Mouse (Mus musculus) stomach, embryonic 14.5 days (tissue): ENCODE data around the gene Hpse2. TPM values are rescaled to one million over a fixed set of nuclear protein-coding genes. Genes with fewer than 3 reads are reported as not detected.

Experiments used
- ATAC-seq: fragments of 200-750 bp; cut with Nextera tagmentation; 2 replicates; pipeline ENCODE4 v1.8.0; 2017; ENCODE audit warnings: low read depth, moderate TSS enrichment; ENCODE audit not compliant: insufficient number of reproducible peaks, insufficient read depth, low FRiP score
- H3K27ac ChIP-seq: fragments of 300-500 bp; sonication (generic); 2 replicates; pipeline ENCODE4 v1.5.1; 2014; ENCODE audit warnings: mild to moderate bottlenecking, low read length, moderate library complexity, mixed read lengths
- H3K27me3 ChIP-seq: fragments of 300-500 bp; sonication (generic); 2 replicates; pipeline ENCODE4 v1.6.1; 2014; ENCODE audit warnings: low read length, control low read depth, mixed read lengths; ENCODE audit not compliant: control insufficient read depth, insufficient read depth
- H3K36me3 ChIP-seq: fragments of 300-500 bp; sonication (generic); 2 replicates; pipeline ENCODE4 v1.6.1; 2014; ENCODE audit warnings: mild to moderate bottlenecking, control low read depth, low read length, moderate library complexity, mixed read lengths; ENCODE audit not compliant: control insufficient read depth, insufficient read depth
- H3K4me1 ChIP-seq: fragments of 300-500 bp; sonication (generic); 2 replicates; pipeline ENCODE4 v1.6.1; 2014; ENCODE audit warnings: low read length, control low read depth, mixed read lengths; ENCODE audit not compliant: control insufficient read depth, insufficient read depth
- H3K4me2 ChIP-seq: fragments of 300-500 bp; sonication (generic); replicated peaks from 2 replicates; pipeline ENCODE4 v1.6.1; 2014; ENCODE audit warnings: low read depth, low read length, control low read depth
- H3K4me3 ChIP-seq: fragments of 300-500 bp; sonication (generic); 2 replicates; pipeline ENCODE4 v1.5.1; 2014; ENCODE audit warnings: low read depth, low read length, control low read depth
- H3K9ac ChIP-seq: fragments of 300-500 bp; sonication (generic); replicated peaks from 2 replicates; pipeline ENCODE4 v1.6.1; 2014; ENCODE audit warnings: low read depth, mild to moderate bottlenecking, control low read depth, low read length, moderate library complexity, mixed read lengths
- H3K9me3 ChIP-seq: fragments of 300-500 bp; sonication (generic); 2 replicates; pipeline ENCODE4 v1.6.1; 2016; ENCODE audit warnings: low read depth, low read length, control low read depth; ENCODE audit not compliant: control insufficient read depth
- WGBS: fragments of 180-500 bp; shearing (Covaris S2); extraction: QIAGEN DNeasy Blood & Tissue Kit; methylation state at CpG from one replicate; pipeline ENCODE4 v1.1.7; 2014; 5-methylcytosine and 5-hydroxymethylcytosine counted together
- polyA plus RNA-seq: library from polyadenylated mRNA; unstranded; fragments of >200 nt; fragmentation: Nextera tagmentation; extraction: Ambion mirVana; gene quantifications from 2 replicates; pipeline ENCODE4 v1.2.1, GENCODE M21; 2014

Hpse2 gene
- polyA plus RNA-seq, 1 experiment from 2014 or later, result 16.1 TPM

- H3K4me1 ChIP-seq, result no peaks in the 10 kb centered on the region
- no peak overlapping the region for H3K4me3 ChIP-seq
- H3K4me2 ChIP-seq, result no peak overlapping the region
- no peak for ATAC-seq
- H3K9ac ChIP-seq, result no peak overlapping the region
- WGBS, result 27% methylated on average over 4 of the region's 4 CpGs
- no peaks in the 10 kb centered on the region for H3K36me3 ChIP-seq
- H3K9me3 ChIP-seq, result no peaks in the 10 kb centered on the region; the same call in 1 of the 2 replicates
- no peak overlapping the region for H3K27ac ChIP-seq
- no peaks in the 10 kb centered on the region for H3K27me3 ChIP-seq
Observed at GRCm38 (mm10) chr19:43027305-43027704, 360.9 kb downstream of the Hpse2 start.

GRCm38 (mm10) chr19:43022611-43023173 is 365.5 kb downstream of the Hpse2 start:
- Histone ChIP-seq H3K4me2 (no peak overlapping the region), H3K27ac (no peak overlapping the region), H3K9me3 (no peaks in the 10 kb centered on the region), H3K36me3 (no peaks in the 10 kb centered on the region), H3K9ac (no peak overlapping the region), H3K27me3 (no peaks in the 10 kb centered on the region), H3K4me1 (no peaks in the 10 kb centered on the region), H3K4me3 (no peak overlapping the region)
- no peak for ATAC-seq
- 82% methylated on average over 3 of the region's 3 CpGs for WGBS

DNA sequence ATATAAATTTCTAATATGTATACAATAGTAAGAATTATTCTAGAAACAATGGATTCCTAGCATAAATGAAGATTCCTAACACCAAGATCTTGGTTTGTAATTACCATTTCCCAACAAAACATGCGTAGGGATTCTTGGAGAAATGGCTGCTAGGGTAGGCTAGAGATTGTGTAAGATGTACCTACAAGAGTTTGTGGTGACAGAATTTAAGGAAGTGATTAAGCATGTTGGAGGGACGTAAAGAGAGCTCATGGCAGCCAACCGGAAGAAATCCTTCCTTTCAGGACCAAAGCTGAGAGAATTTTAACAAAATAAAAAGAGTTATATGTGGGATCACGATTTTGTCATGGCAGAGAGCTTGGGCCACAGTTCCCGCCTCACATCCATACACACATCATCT is 369.4 kb downstream of the Hpse2 start:
- no peak overlapping the region for H3K4me3 ChIP-seq
- WGBS, result 89% methylated on average over 5 of the region's 5 CpGs
- no peak overlapping the region for H3K27ac ChIP-seq
- H3K9me3 ChIP-seq, result no peaks in the 10 kb centered on the region
- no peak for ATAC-seq
- H3K27me3 ChIP-seq, result no peaks in the 10 kb centered on the region
- no peak overlapping the region for H3K4me2 ChIP-seq
- H3K4me1 ChIP-seq, result no peaks in the 10 kb centered on the region
- no peaks in the 10 kb centered on the region for H3K36me3 ChIP-seq
- H3K9ac ChIP-seq, result no peak overlapping the region

DNA sequence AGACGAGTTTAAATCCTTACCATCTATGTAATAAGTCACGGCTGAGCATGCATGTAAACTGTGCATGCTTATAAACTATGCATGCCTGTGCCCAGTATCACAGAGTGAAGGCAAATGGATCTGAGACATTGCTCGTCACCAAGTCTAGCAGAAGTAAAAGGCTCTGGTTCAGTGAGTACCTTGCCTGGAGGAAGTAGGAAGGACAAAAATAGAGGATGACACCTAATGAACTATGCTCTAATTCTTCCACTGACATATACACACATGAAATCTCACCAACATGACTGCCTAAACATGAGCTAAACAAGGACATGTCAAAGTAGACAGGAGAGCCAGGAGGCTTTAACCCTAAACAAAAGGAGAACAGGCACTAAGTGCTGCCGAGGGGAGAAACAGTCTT is 391.7 kb downstream of the Hpse2 start:
- WGBS, result 84% methylated on average over 4 of the region's 4 CpGs
- Histone ChIP-seq H3K4me1 (no peaks in the 10 kb centered on the region), H3K4me2 (no peak overlapping the region), H3K4me3 (no peak overlapping the region), H3K9ac (no peak overlapping the region), H3K27me3 (no peaks in the 10 kb centered on the region), H3K9me3 (no peaks in the 10 kb centered on the region), H3K36me3 (no peaks in the 10 kb centered on the region), H3K27ac (no peak overlapping the region)
- no peak for ATAC-seq

DNA sequence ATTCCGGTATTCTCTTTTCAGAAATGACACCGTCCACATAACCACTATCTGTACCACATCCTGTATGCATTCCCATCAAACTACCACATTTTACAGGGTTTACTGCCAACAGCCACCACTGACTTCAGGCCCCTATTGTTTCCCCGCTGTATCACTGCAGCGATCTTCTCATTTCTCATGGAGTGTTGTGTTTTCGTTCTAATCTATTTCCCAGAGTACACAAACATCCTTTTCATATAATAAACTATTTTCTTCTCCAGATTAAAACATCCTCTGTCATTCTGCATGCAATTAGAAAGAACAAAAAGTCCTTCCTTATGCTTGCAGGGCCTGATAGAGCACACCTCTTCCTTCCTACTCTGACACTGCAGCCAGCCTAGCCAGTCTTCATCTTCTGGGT is 399.3 kb downstream of the Hpse2 start:
- WGBS, result 80% methylated on average over 5 of the region's 5 CpGs
- ATAC-seq, result no peak

DNA sequence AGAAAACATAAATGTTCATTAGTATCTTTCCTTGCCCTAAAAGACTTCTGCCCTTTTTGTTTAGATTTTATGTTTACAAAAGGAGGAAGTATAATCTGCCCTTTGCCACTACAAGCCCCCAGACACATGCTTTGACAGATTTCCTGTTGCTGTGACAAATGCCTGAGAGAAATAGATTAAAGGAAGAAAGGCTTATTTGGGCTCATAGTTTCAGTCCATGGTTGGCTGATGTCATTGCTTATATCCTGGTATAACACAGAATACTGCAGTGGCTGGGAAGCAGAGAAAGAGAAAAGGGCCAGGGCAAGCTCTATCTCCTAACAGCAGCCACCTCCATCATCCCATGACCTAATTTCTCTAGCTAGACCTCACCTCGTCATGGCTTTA is 401.8 kb downstream of the Hpse2 start:
- WGBS, result 20% methylated on average over 1 of the region's 1 CpGs
- H3K36me3 ChIP-seq, result no peaks in the 10 kb centered on the region
- H3K4me2 ChIP-seq, result no peak overlapping the region
- no peaks in the 10 kb centered on the region for H3K9me3 ChIP-seq
- H3K9ac ChIP-seq, result no peak overlapping the region
- peak overlapping the region; percentile 68; the same call in 1 of the 2 replicates for H3K27ac ChIP-seq
- H3K4me1 ChIP-seq, result peaks cover 5% of the 10 kb centered on the region; the same call in 1 of the 2 replicates
- ATAC-seq, result no peak
- no peak overlapping the region for H3K4me3 ChIP-seq
- H3K27me3 ChIP-seq, result no peaks in the 10 kb centered on the region

More for the DNA sequence above, 399.3 kb downstream of the Hpse2 start:
- Histone ChIP-seq H3K27me3 (no peaks in the 10 kb centered on the region), H3K9me3 (no peaks in the 10 kb centered on the region), H3K4me2 (no peak overlapping the region), H3K9ac (no peak overlapping the region), H3K4me1 (peaks cover 5% of the 10 kb centered on the region; the same call in 1 of the 2 replicates), H3K27ac (no peak overlapping the region), H3K36me3 (no peaks in the 10 kb centered on the region), H3K4me3 (no peak overlapping the region)

DNA sequence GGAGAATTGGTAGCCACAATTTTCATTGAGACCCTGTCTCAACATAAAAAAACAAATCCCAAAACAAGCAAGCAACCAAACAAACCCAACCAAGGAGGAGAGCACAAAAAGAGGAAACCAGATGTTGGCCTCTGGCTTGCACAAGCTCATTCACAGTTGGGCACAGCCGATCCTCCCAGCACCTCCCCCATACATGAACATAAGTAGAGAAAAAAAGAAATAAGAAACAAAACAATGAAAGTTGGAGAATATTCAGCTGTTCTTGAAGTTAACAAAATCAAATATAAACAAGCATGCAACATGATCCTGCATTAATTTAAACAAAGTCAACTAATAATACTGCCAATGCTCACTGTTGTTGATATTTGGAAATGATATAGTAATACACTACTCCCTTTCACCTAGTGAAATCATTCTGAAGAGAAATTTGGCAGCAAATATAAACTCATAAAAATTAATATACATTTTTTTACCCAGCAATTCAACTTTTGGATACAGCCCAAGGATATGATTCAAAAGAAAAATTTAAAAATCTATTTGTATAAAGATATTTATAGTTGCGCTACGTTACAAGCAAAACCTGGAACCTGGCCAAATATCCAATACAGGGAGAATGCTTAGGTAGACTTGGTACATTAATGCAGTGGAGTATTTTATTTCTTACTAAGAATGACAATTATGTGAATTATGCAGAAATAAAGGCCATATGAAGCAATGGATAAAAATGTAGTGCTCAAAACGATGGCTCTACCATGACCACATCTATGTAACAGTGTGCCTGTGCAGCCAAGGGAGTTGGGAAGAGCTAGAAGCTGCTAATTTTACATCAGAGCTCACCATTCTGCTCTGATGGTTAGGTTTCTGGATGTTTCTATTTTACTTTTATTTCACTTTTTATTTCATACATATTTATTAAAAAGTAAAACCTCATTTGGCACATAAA is 402.5 kb downstream of the Hpse2 start:
- H3K4me1 ChIP-seq, result peaks cover 5% of the 10 kb centered on the region; the same call in 1 of the 2 replicates
- no peaks in the 10 kb centered on the region for H3K27me3 ChIP-seq
- H3K36me3 ChIP-seq, result no peaks in the 10 kb centered on the region
- WGBS, result 22% methylated on average over 4 of the region's 4 CpGs
- H3K4me3 ChIP-seq, result no peak overlapping the region
- no peak for ATAC-seq
- H3K4me2 ChIP-seq, result no peak overlapping the region
- H3K27ac ChIP-seq, result peak overlapping the region; percentile 68; the same call in 1 of the 2 replicates
- no peaks in the 10 kb centered on the region for H3K9me3 ChIP-seq
- H3K9ac ChIP-seq, result no peak overlapping the region

DNA sequence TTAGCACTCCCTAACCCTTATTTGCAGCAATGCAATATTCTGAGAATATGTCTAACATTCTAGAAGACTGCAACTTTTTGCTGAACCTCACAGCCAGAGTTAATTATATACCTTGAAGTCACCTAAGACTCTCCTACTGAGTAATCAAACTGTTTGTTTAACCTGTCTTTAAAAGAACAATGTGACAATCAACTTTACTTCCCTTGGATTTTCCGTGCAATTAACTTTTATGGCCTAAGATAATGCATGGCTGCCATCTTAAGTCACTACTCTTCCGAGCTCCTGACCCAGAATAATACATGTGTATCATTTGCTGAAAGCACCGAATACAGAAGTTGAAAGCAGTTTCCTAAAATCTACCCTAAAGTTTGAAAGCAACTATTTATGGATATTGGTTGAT is 407.6 kb downstream of the Hpse2 start:
- H3K9me3 ChIP-seq, result no peaks in the 10 kb centered on the region
- H3K4me1 ChIP-seq, result peaks cover 9% of the 10 kb centered on the region; the same call in 1 of the 2 replicates
- H3K9ac ChIP-seq, result no peak overlapping the region
- H3K27me3 ChIP-seq, result no peaks in the 10 kb centered on the region
- H3K36me3 ChIP-seq, result no peaks in the 10 kb centered on the region
- no peak for ATAC-seq
- WGBS, result 70% methylated on average over 3 of the region's 3 CpGs
- no peak overlapping the region for H3K4me3 ChIP-seq
- no peak overlapping the region for H3K4me2 ChIP-seq
- H3K27ac ChIP-seq, result no peak overlapping the region
